Mouse (Mus musculus) heart, embryonic 14.5 days (tissue): ENCODE measurements at regions not wholly inside any gene's neighbourhood (a gene's known extent, or its start where the extent isn't known, plus 50 kb on each side); places are given as distances from the start of the nearest gene placed in this dataset.
A peak's percentile ranks its signal among the peaks of the same experiment; 100 is the strongest.

Experiments
- ATAC-seq: fragments of 200-750 bp; cut with Nextera tagmentation; 2 replicates; pipeline ENCODE4 v1.8.0; 2017; ENCODE audit warnings: low read depth, moderate TSS enrichment; ENCODE audit not compliant: insufficient number of reproducible peaks, insufficient read depth, low FRiP score
- H3K27ac ChIP-seq, 2 experiments: fragments of 200-500 bp in 1 of 2; fragments of 300-500 bp in 1 of 2; sonication (generic) in 1 of 2; replicated peaks in 1 of 2; 2 replicates each; pipeline ENCODE4 v1.5.1; 2012 to 2014; ENCODE audit warnings: low read depth in 2 of 2, low read length in 2 of 2, control low read depth in 1 of 2, mild to moderate bottlenecking in 1 of 2, mixed read lengths in 1 of 2; ENCODE audit not compliant: control insufficient read depth in 1 of 2, insufficient read depth in 1 of 2
- H3K27me3 ChIP-seq: fragments of 300-500 bp; sonication (generic); 2 replicates; pipeline ENCODE4 v1.6.1; 2014; ENCODE audit warnings: mild to moderate bottlenecking, low read length, control low read depth; ENCODE audit not compliant: control insufficient read depth, insufficient read depth
- H3K36me3 ChIP-seq: fragments of 300-500 bp; sonication (generic); 2 replicates; pipeline ENCODE4 v1.6.1; 2014; ENCODE audit warnings: mild to moderate bottlenecking, control low read depth, low read length, mixed read lengths; ENCODE audit not compliant: control insufficient read depth, insufficient read depth
- H3K4me1 ChIP-seq, 2 experiments: fragments of 200-500 bp in 1 of 2; fragments of 300-500 bp in 1 of 2; sonication (generic) in 1 of 2; 2 replicates each; pipeline ENCODE4 v1.6.1; 2012 to 2014; ENCODE audit warnings: low read length in 2 of 2, control low read depth in 1 of 2, mixed read lengths in 1 of 2; ENCODE audit not compliant: control insufficient read depth in 2 of 2, insufficient read depth in 2 of 2
- H3K4me2 ChIP-seq: fragments of 300-500 bp; sonication (generic); 2 replicates; pipeline ENCODE4 v1.6.1; 2014; ENCODE audit warnings: mild to moderate bottlenecking, low read length
- H3K4me3 ChIP-seq, 2 experiments: fragments of 200-500 bp in 1 of 2; fragments of 300-500 bp in 1 of 2; sonication (generic) in 1 of 2; 2 replicates each; pipeline ENCODE4 v1.5.1; 2012 to 2014; ENCODE audit warnings: low read length in 2 of 2, mild to moderate bottlenecking in 2 of 2, control low read depth in 1 of 2, low read depth in 1 of 2, moderate library complexity in 1 of 2; ENCODE audit not compliant: control insufficient read depth in 1 of 2, insufficient read depth in 1 of 2
- H3K9ac ChIP-seq: fragments of 300-500 bp; sonication (generic); 2 replicates; pipeline ENCODE4 v1.6.1; 2014; ENCODE audit warnings: mild to moderate bottlenecking, low read length
- H3K9me3 ChIP-seq: fragments of 300-500 bp; sonication (generic); 2 replicates; pipeline ENCODE4 v1.6.1; 2016; ENCODE audit warnings: low read length, control low read depth; ENCODE audit not compliant: control insufficient read depth
- WGBS: fragments of 180-500 bp; shearing (Covaris S2); extraction: QIAGEN DNeasy Blood & Tissue Kit; methylation state at CpG from one replicate; pipeline ENCODE4 v1.1.7; 2014; 5-methylcytosine and 5-hydroxymethylcytosine counted together

DNA sequence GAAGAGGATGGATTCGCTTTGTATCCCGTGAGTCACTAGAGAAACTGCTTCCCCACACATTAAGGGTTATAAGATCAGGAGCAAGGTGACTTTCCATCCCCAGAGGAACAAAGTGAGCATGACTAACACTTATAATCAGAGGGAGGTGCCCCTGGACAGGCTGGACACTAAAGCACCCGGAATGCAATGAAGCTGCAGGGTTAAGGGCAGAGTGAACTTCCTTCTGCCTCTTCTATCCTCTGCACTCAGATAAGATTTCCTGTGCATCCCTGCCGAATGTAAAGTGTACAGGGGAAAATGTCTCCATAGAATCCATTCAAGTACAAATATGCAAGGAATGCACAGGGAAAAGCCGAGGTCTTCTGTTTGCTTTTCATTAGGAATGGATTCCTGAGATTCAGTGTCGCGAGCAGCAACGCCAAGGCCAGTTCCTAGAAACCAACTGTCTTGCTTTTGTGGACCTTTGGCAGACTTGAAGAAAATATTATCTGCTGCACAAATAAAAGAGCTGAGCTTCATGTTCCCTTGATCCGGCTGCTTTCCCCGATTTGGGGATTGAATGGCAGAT, 58.5 kb upstream of the Fbxl7 start:
- ATAC-seq = no peak
- Histone ChIP-seq H3K27ac (0 out of 4 replicates have a peak overlapping the region, but pooled peaks of 1 of the 2 experiments have one; percentile 4), H3K27me3 (no peaks in the 10 kb centered on the region), H3K9me3 (0 out of 2 replicates have a peak, but pooled peaks cover 4% of the 10 kb centered on the region), H3K4me2 (no peak overlapping the region), H3K4me3 (no peak overlapping the region), H3K36me3 (no peaks in the 10 kb centered on the region), H3K4me1 (peaks cover 0 to 2% of the 10 kb centered on the region in 2 experiments; a peak in 1 of 4 replicates), H3K9ac (no peak overlapping the region)
- WGBS = 31% methylated on average over 10 of the region's 10 CpGs

DNA sequence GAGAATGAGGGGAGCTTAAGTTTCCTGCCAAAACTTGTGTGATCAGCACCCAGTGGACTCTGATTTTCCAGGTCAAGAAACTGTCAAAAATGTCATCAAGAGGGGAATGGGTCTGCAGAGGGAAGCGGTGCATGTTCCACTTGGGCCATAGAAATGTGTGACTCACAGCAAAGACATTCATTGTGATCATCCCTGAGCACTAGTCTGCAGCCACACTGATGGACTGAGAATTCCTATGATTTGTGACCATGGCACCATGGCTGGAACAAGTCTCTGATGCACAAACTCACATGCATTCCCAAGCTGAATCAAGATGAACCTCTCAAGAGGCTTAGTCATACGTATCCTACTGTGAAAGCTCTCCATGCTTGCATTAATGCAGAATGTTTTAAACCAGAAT, 63.6 kb upstream of the Fbxl7 start:
- no peak for ATAC-seq
- H3K27ac ChIP-seq = no peak overlapping the region
- no peaks in the 10 kb centered on the region for H3K36me3 ChIP-seq
- H3K9ac ChIP-seq = no peak overlapping the region
- no peak overlapping the region for H3K4me3 ChIP-seq
- H3K4me2 ChIP-seq = no peak overlapping the region
- no peaks in the 10 kb centered on the region; a peak in 1 of 4 replicates for H3K4me1 ChIP-seq
- H3K9me3 ChIP-seq = no peaks in the 10 kb centered on the region
- no peaks in the 10 kb centered on the region for H3K27me3 ChIP-seq
- 77% methylated on average over 2 of the region's 2 CpGs for WGBS

DNA sequence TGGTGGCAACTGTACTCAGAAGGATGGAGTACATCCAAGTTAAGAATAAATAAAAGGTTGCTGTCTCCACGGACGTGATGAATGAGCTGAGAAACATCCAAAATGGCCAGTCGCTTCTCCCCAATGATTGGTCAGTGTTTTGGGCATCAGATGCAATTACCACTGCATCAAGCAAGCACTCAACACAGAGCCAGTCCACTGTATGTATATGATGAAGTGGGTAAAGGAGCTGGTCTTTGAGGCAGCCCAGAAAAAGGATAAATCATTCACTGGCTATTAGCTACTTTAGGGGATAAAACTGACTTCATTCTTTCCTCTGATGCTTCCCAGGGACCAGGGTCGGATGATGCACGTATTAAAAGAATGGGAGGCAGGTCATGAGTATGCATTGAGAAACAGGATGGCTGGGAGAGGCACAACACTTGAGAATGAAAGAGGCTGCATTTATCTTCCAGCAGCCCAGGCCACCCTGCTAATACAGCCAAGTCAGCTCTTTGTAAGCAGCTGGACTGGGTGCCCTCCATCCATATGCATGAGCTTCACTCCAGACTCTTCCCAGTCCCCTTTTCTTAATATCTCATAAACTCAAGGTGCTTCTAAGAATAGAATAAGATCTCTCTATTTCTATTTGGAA, 73.1 kb upstream of the Fbxl7 start:
- 69% methylated on average over 5 of the region's 5 CpGs for WGBS
- Histone ChIP-seq H3K27ac (no peak overlapping the region), H3K4me1 (no peaks in the 10 kb centered on the region), H3K36me3 (no peaks in the 10 kb centered on the region), H3K4me2 (no peak overlapping the region), H3K4me3 (no peak overlapping the region), H3K9me3 (no peaks in the 10 kb centered on the region), H3K9ac (no peak overlapping the region), H3K27me3 (no peaks in the 10 kb centered on the region)
- no peak for ATAC-seq

DNA sequence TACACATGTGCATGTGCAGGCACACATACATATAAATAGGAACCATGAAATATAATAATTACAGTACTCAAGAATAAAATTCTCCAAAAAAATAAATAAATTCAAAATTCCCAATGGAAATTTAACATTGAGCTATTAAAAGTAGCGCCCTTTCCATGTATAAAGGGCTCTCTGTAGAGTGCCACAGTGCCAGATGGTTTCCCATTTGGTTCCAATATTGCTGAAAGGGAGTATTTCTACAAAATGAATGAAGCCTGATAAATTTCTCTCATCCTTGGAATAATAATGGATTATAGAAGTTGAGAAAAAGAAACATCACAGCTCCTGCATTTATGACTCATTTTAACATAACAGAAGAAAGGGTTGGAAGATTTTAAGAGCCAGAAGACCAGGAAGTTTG, 75.4 kb upstream of the Fbxl7 start:
- H3K4me1 ChIP-seq = no peaks in the 10 kb centered on the region
- no peaks in the 10 kb centered on the region for H3K36me3 ChIP-seq
- no peak overlapping the region for H3K4me3 ChIP-seq
- no peak overlapping the region for H3K4me2 ChIP-seq
- no peaks in the 10 kb centered on the region for H3K9me3 ChIP-seq
- no peak for ATAC-seq
- H3K27me3 ChIP-seq = no peaks in the 10 kb centered on the region
- H3K27ac ChIP-seq = no peak overlapping the region
- H3K9ac ChIP-seq = no peak overlapping the region
- WGBS = 82% methylated on average over 1 of the region's 1 CpGs

DNA sequence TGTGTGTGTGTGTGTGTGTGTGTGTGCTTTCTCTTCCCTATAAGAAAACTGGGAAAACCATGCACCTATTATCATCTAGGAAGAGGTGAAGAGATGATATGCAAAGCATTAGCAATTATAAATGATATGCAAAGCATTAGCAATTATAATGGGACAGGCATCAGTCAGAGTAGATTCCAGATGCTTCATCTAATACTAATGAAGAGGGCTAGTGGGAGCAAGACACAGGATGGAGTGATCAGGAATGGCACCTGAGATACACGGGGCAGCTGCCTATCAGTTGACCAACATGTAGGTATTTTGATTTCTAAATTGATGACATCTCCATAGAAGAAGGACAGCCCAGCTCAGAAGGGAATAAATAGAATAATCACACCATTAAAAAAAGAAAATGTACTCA, 97.7 kb upstream of the Fbxl7 start:
- 58% methylated on average over 1 of the region's 1 CpGs for WGBS
- Histone ChIP-seq H3K4me3 (no peak overlapping the region), H3K9ac (no peak overlapping the region), H3K4me1 (no peaks in the 10 kb centered on the region), H3K9me3 (no peaks in the 10 kb centered on the region), H3K36me3 (no peaks in the 10 kb centered on the region), H3K27ac (no peak overlapping the region), H3K27me3 (no peaks in the 10 kb centered on the region), H3K4me2 (no peak overlapping the region)
- ATAC-seq = no peak

DNA sequence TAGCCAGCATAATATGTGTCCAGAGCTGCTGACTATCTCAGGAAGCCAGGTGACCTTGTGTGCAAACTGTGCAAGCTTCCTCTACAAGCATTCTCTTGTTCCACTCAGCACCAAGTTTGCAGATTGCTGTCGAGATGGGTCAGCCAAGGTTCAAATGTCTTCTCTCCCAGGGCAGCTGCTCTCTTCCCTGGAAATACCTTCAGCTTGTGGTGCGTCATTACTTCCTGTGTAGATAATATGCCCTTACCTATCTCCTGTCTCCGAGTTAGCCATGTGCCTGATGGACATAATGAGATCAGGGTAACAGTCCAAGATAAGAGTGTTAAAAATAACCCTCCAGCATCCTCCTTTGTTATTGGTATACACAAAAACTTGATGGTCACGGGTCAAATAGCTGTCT, 113.7 kb upstream of the Fbxl7 start:
- ATAC-seq = peak; percentile 59; the same call in 1 of the 2 replicates
- no peak overlapping the region for H3K27ac ChIP-seq
- H3K4me3 ChIP-seq = no peak overlapping the region
- peaks cover 2 to 7% of the 10 kb centered on the region in 2 experiments for H3K4me1 ChIP-seq
- H3K9ac ChIP-seq = no peak overlapping the region
- WGBS = 3% methylated on average over 4 of the region's 4 CpGs
- H3K27me3 ChIP-seq = no peaks in the 10 kb centered on the region
- H3K4me2 ChIP-seq = 0 out of 2 replicates have a peak overlapping the region, but pooled peaks have one; percentile 5
- no peaks in the 10 kb centered on the region for H3K36me3 ChIP-seq
- H3K9me3 ChIP-seq = no peaks in the 10 kb centered on the region

DNA sequence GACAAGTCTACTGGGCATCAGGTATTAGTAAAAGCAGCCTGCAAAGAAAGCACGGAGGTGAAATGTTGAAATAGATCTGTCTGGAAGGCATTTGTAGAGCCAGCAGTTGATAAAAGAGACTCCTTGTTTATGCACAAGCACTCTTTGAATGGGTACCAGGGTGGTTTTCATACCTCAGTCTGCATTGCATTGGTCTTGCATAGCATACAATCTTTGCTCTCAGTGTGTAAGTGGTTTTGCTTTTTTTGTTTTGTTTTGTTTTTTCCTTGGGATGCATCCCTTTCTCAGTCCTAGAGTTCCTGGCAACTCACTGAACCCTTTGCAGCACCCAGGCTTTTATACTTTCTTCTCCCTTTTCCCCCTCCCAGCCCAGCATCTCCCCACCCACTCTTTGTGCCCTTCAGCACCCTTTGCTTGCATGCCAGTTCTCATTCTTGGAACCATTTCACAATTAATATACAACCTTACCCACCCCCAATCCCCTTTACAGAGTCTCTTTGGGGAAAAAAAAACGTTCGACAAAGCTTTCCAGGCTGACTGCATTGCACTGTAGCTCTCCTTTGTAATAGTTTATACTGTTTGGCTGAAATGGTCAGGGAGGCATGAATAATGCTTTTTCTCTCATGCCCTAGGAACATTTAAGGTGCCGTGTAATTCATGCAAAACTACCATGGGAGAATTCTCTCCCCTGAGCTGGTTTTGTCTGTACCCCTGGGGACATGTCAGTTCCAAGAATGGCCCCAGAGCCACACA, 118.7 kb upstream of the Fbxl7 start:
- 66% methylated on average over 4 of the region's 4 CpGs for WGBS

More for the DNA sequence above, 118.7 kb upstream of the Fbxl7 start:
- Histone ChIP-seq H3K27ac (no peak overlapping the region), H3K4me3 (no peak overlapping the region), H3K9me3 (no peaks in the 10 kb centered on the region), H3K9ac (no peak overlapping the region), H3K36me3 (no peaks in the 10 kb centered on the region), H3K27me3 (no peaks in the 10 kb centered on the region), H3K4me1 (peaks cover under 1 to 2% of the 10 kb centered on the region in 2 experiments), H3K4me2 (no peak overlapping the region)
- no peak for ATAC-seq
